Mouse (Mus musculus) thymus, adult 2 months (tissue): ENCODE measurements around the gene Fbxo21. TPM values are rescaled to one million over a fixed set of nuclear protein-coding genes. Genes with fewer than 3 reads are reported as not detected.

Experiments used
- DNase-seq: peaks from one replicate; pipeline ENCODE4 v3.0.0; 2021
- H3K27ac ChIP-seq: fragments of 200-500 bp; 2 replicates; pipeline ENCODE4 v1.5.1; 2012; ENCODE audit warnings: low read length, control low read depth; ENCODE audit not compliant: control insufficient read depth, insufficient read depth
- H3K27me3 ChIP-seq: fragments of 200-500 bp; 2 replicates; pipeline ENCODE4 v1.6.1; 2012; ENCODE audit warnings: mild to moderate bottlenecking, low read length, moderate library complexity, mixed read lengths; ENCODE audit not compliant: control insufficient read depth, insufficient read depth
- H3K36me3 ChIP-seq: fragments of 200-500 bp; 2 replicates; pipeline ENCODE4 v1.6.1; 2012; ENCODE audit warnings: mild to moderate bottlenecking, low read length, moderate library complexity; ENCODE audit not compliant: control insufficient read depth, insufficient read depth
- H3K4me1 ChIP-seq: fragments of 200-500 bp; replicated peaks from 2 replicates; pipeline ENCODE4 v1.6.1; 2012; ENCODE audit warnings: low read length; ENCODE audit not compliant: control insufficient read depth, insufficient read depth
- H3K4me3 ChIP-seq: fragments of 200-500 bp; 2 replicates; pipeline ENCODE4 v1.5.1; 2012; ENCODE audit warnings: mild to moderate bottlenecking, low read length, control low read depth, moderate library complexity; ENCODE audit not compliant: control insufficient read depth, insufficient read depth
- CTCF ChIP-seq: fragments of 200-500 bp; IDR thresholded peaks from 2 replicates; pipeline ENCODE4 v1.5.1; 2012; ENCODE audit warnings: mild to moderate bottlenecking, control low read depth, low read length, moderate library complexity, borderline replicate concordance; ENCODE audit not compliant: control insufficient read depth, poor library complexity, insufficient read depth; ENCODE audit errors: extremely low read depth
- POLR2A ChIP-seq: fragments of 200-500 bp; IDR thresholded peaks from 2 replicates; pipeline ENCODE4 v1.6.1; 2012; ENCODE audit warnings: mild to moderate bottlenecking, low read length, control low read depth, moderate library complexity; ENCODE audit not compliant: control insufficient read depth, poor library complexity, insufficient read depth; ENCODE audit errors: extremely low read depth
- WGBS: fragments of 180-500 bp; shearing (Covaris S2); methylation state at CpG from one replicate; pipeline ENCODE4 v1.1.7; 2018; 5-methylcytosine and 5-hydroxymethylcytosine counted together
- polyA plus RNA-seq: library from polyadenylated mRNA; depleted of rRNA; stranded (reverse); fragments of >200 nt; gene quantifications from 2 replicates; pipeline ENCODE4 v1.2.3, GENCODE M21; 2012; rRNA removed

Fbxo21 gene
- 43.3 and 49.7 TPM in 2 replicates for polyA plus RNA-seq

GRCm38 (mm10) chr5:117976657-117977500, at the start of gene Fbxo21:
Gene Fbxo21, plus strand, starts transcription at chr5:117976730.
- Histone ChIP-seq H3K36me3 (peaks cover 9% of the 10 kb centered on the region; the same call in 1 of the 2 replicates), H3K27ac (no peak within 1 kb of the TSS), H3K27me3 (no peaks in the 10 kb centered on the region), H3K4me3 (peak within 1 kb of the TSS; percentile 89), H3K4me1 (peaks cover 14% of the 10 kb centered on the region)
- TF ChIP-seq POLR2A (peak; percentile 64), CTCF (no peak)
- under 1% methylated on average over 72 of the region's 88 CpGs for WGBS
- DNase-seq = peak; percentile 97

GRCm38 (mm10) chr5:117928553-117928952, 48.0 kb upstream of the Fbxo21 start:
- 93% methylated on average over 2 of the region's 2 CpGs for WGBS
- Histone ChIP-seq H3K27me3 (no peaks in the 10 kb centered on the region), H3K4me3 (no peak overlapping the region), H3K4me1 (no peaks in the 10 kb centered on the region), H3K27ac (no peak overlapping the region), H3K36me3 (no peaks in the 10 kb centered on the region)
- no peak for DNase-seq
- TF ChIP-seq CTCF = no peak
- no peak for TF ChIP-seq POLR2A

GRCm38 (mm10) chr5:117932222-117932621, 44.3 kb upstream of the Fbxo21 start:
- no peak for DNase-seq
- no peak overlapping the region for H3K27ac ChIP-seq
- H3K4me3 ChIP-seq = no peak overlapping the region
- H3K27me3 ChIP-seq = no peaks in the 10 kb centered on the region
- H3K4me1 ChIP-seq = no peaks in the 10 kb centered on the region
- 90% methylated on average over 2 of the region's 2 CpGs for WGBS
- TF ChIP-seq CTCF (no peak), POLR2A (no peak)
- H3K36me3 ChIP-seq = no peaks in the 10 kb centered on the region

GRCm38 (mm10) chr5:117932862-117933261, 43.7 kb upstream of the Fbxo21 start:
- Histone ChIP-seq H3K4me3 (no peak overlapping the region), H3K27me3 (no peaks in the 10 kb centered on the region), H3K27ac (no peak overlapping the region), H3K4me1 (no peaks in the 10 kb centered on the region), H3K36me3 (no peaks in the 10 kb centered on the region)
- TF ChIP-seq CTCF = peak; percentile 66; the same call in 1 of the 2 replicates
- TF ChIP-seq POLR2A = no peak
- DNase-seq = peak; percentile 72
- 4% methylated on average over 5 of the region's 9 CpGs for WGBS

GRCm38 (mm10) chr5:117936346-117936745, 40.2 kb upstream of the Fbxo21 start:
- H3K4me1 ChIP-seq = no peaks in the 10 kb centered on the region
- no peaks in the 10 kb centered on the region for H3K36me3 ChIP-seq
- H3K27me3 ChIP-seq = no peaks in the 10 kb centered on the region
- no peak overlapping the region for H3K27ac ChIP-seq
- WGBS = 72% methylated on average over 16 of the region's 16 CpGs
- DNase-seq = no peak
- H3K4me3 ChIP-seq = no peak overlapping the region
- TF ChIP-seq CTCF = no peak
- no peak for TF ChIP-seq POLR2A

- H3K4me1 ChIP-seq = no peaks in the 10 kb centered on the region
- no peak for DNase-seq
- TF ChIP-seq POLR2A (no peak), CTCF (no peak)
- H3K36me3 ChIP-seq = no peaks in the 10 kb centered on the region
- no peaks in the 10 kb centered on the region for H3K27me3 ChIP-seq
- H3K27ac ChIP-seq = no peak overlapping the region
- H3K4me3 ChIP-seq = no peak overlapping the region
- 81% methylated on average over 3 of the region's 3 CpGs for WGBS
These were observed 39.3 kb upstream of the Fbxo21 start for GRCm38 (mm10) chr5:117937186-117937585.
